Mouse (Mus musculus) left cerebral cortex, postnatal 14 days (tissue): ENCODE measurements around the gene Cd47. TPM values are rescaled to one million over a fixed set of nuclear protein-coding genes. Genes with fewer than 3 reads are reported as not detected.

Source experiments
- DNase-seq, 2 experiments: peaks; one replicate each; pipeline ENCODE4 v3.0.0; 2021 to 2022; ENCODE audit warnings: low spot score in 2 of 2, mixed read lengths in 1 of 2
- intact Hi-C: fragments of 180-260 bp; cut with DNase I; formaldehyde crosslinking; loops from one replicate; pipeline ENCODE4 v1.15.1; 2025
- total RNA-seq, 2 experiments: library from RNA; stranded (reverse); gene quantifications; 2 replicates each; pipeline ENCODE4 v1.2.3; 2021

Cd47 gene
- total RNA-seq, 2 experiments from 2014 or later: 281 to 288 TPM

DNA sequence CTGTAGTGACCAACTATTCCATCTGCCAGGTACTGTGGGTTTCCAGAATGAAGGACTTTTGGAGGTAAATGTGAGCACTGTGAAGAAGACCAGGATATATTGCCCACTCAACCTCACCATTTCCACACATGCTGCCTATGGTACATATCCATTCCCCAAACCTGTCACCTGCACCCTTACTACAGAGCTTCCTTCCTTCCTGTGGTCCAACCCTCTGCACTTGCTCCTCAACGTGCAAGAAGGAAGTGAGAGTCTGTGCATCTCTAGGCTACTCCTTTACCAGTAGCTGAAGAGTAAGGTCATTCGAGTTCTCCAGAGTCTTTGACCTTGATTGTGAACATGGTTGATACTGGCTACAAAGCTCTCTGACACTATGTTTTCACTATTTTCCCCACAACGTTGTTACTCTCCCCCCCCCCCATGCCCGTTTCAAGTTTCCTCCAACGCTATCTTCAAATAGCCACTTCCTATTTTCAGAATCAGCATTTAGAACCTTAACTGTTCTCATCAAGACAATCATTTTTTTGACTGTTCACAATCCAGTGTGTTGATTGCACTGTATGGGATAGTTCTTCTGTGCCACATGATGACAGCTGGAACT, 18.7 kb upstream of the Cd47 start:
- no peak for DNase-seq
- intact Hi-C loops: no loop called here

DNA sequence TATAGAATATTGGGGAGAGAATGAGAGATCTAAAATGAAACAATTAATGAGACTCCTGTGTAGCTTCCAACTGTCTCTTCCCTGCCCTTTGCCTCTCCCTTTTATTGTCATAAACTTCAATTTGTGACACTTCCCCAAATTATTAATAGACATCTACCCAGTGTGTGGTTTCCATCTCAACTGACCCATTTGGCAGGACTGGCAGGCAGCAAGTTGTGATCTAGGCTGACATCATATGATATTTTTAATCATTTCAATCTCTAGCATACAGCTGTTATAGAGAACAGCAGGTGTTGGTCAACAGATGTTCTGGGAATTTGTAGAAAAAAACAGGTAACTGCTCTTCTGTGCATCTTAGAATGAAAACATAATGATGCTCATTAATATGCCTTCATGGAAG, 17.0 kb upstream of the Cd47 start:
- intact Hi-C loops: no loop called here
- DNase-seq: no peak

DNA sequence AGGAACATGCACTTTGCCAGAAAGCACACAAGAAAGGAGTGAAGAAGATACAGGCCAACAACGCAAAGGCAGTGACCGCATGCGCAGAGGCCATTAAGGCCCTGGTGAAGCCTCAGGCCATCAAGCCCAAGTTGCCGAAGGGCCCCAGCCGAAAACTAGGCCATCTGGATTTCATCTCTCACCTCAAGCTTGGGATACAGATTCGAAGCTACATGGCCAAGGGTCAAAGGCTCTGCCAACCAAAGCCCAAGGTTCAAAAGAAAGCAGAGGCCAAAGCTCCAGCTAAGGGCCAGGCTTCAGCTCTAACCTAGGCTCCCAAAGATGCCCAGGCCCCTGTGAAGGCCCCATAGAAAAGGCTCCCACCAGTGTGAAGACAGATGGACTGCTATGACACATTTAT, 14.2 kb upstream of the Cd47 start:
- intact Hi-C loops: no loop called here
- no peak for DNase-seq

DNA sequence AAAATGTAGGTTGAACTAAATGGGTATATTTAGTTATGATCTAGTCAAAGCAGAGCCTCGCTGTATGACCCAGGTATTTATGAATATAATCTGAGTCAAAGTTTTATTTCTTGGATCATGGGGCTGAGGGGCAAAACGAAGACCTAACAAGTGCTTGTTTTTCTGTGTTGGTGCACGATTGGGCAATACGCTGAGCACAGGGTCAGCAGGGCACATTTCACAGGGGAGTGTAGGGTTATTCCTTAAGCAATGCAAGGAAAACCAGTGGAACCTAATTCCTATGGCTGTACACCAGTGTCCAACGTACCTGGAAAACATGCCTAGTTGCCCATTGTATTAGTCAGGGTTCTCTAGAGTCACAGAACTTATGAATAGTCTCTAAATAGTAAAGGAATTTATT, 12.6 kb upstream of the Cd47 start:
- intact Hi-C loops: no loop called here
- no peak for DNase-seq

DNA sequence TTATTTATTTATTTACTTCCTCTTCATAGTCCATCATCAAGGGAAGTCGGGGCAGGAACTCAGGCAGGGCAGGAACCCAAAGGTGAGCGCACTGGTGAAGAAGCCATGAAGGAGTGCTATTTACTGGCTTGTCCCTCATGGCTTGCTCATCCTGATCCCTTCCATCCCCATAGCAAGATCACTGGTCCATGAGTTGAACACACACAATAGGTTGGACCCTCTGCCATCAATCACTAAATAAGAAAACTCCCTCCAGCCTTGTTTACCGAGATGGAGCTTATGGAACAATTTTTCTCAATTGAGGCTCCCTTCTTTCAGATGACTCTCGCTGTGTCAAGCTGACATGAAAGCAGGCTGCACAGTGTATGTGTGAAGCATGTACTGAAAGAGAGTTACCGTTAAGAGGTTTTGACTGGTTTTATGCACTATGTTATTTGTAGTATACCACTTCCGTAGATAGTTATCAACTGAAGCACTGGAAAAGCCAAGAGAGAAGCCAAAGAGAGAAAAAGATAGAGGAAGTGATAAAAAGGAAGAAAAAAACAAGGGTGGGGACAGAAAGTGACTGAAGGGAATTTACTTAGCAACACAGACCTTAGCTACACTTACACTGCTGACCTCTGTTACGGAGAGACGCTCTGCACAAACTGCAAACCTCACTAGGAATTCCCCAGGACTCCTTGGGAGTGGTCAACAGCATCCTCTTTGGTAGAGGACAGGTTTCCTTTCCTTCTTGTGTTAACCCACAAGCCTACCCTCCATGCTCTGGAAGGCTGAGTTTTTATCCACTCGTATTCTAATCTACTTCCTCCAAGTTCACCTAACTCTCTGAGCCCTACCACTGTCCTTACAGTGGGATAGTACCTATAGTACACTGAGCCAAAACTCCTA, 9.5 kb upstream of the Cd47 start:
- intact Hi-C loops: no loop called here

DNA sequence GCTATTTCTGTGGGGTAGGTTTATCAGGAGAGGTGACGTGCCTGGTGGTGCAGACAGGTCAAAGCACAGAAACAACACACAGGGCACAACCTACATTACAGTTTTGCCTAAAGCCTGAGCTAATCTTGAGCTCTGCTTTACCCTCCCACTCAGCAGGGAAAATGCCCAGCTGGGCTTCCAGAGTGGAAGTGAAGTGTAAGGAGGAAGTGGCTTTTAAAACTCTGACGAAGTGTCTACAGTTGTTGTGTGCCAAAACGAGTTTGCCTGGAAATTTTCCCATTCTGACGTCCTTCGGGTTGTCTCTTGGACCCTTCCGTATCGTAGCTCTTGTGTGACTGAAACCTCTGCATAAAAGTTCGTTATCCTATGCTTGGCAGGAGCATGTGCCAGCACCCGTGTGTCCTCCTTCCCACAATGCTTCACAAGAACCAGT, 7.9 kb upstream of the Cd47 start:
- peak in 1 of 2 experiments; percentile 28 for DNase-seq
- intact Hi-C loops: no loop called here

More for the DNA sequence above, 9.5 kb upstream of the Cd47 start:
- no peak for DNase-seq

DNA sequence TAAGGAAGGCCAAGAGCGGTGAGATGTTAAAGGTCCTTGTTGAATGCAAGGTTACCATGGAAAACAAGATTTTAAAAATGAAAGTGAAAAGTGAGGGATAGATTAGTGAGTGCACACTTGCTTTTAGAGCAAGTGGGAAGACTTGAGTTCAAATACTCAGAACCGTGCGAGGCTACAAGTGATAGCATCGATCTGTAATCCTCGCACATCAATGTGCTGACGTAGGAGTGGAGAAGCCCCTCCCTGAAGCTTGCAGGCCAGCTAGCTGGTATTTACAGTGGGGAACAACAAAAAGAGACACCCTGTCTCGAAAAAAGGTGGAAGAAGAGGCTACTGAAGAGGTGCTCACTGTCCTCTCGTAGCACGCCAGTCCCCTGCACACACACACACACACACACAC, 6.7 kb upstream of the Cd47 start:
- intact Hi-C loops: no loop called here
- no peak for DNase-seq

DNA sequence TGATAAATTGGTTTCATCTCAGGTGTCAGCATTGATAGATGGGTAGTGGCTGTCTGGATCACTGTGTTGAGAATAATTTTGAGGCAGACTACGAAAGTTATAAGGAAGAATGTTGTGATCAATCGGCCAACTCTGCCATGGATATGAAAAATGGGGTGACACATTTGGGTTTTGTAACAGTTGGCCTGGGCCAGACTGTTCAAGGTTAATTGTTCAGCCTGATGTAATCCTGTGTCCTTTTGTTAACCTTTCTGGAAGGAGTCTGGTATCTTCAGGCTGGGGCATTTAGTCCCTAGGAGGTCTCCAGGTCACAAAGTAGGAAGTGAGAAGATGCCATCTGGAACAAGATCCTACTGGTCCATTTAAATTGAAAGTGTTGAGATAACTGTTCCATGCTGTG, 4.1 kb upstream of the Cd47 start:
- intact Hi-C loops: no loop called here
- no peak for DNase-seq

DNA sequence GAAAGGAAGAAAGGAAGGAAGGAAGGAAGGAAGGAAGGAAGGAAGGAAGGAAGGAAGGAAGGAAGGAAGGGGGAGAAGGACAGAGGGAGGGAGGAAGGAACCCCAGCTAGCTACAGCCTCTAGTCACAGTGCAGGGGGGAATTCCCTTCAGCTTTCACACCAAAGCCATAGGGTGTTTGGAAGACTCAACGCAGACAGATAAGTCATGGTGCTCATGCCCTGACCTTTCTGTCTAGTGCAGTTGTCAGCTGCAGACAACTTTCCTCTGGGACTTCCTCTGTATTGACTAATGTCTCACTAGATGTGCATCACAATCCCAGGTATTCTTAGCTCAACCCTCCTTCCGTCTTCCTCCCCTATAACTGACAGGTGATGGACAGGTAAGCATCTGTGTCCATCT, 3.4 kb upstream of the Cd47 start:
- intact Hi-C loops: no loop called here
- DNase-seq: no peak

DNA sequence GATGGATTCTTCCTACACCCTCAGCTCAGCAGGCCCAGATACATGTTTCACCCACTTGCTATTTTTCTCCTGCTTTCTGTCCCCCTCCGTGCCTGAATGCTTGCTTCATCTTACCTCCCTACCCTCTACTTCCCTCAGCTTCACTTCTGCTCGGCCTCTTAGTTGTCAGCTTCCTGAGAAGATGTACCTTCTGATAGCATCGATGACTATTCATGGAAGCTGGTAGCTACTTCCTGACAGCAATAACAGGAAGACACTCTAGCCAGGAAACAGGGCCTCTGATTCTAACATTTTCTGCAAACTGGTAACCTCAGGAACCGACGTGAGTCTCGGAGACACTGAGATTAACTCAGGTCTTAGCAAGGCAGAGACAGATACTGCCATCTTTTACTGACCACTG, 1.5 kb upstream of the Cd47 start:
- intact Hi-C loops: no loop called here
- no peak for DNase-seq

DNA sequence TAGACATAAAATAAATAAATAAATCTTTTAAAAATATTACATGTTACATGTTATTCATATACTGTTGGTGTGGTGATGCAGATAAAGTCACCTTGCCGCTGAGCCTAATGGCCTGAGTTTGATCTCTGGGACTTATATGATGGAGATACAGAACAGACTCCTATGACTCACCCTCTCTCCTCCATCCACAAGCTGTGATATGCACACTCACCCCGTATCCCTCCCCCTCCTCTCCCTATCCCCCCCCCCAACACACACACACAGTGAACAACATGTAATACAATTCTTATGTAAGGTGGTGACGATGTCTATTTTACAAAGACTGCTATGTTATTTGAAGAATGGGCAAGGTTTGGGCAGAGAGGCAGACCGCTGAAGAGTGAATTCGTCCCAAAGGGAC, 663 bp downstream of the Cd47 start:
- no peak for DNase-seq
- intact Hi-C loops: no loop called here

DNA sequence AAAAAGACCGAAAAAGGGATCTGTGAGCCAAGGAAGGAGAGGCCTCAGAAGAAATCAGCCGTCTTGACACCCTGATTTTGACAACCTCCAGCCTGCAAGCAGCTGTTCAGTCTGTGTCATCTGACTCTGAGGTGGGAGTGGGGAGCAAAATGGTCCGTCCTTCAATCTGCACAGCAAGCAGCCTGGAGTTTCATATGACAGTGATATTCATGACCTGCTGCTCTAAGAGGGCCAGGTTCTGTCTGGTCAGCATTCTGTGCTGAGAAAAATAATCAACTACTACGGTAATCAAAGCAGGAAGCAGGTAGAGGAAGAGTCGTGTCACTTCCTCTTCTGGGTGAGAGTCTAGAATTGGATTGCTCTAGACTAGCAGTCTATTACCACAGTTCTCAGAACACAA, 1.1 kb downstream of the Cd47 start:
- intact Hi-C loops: no loop called here

DNA sequence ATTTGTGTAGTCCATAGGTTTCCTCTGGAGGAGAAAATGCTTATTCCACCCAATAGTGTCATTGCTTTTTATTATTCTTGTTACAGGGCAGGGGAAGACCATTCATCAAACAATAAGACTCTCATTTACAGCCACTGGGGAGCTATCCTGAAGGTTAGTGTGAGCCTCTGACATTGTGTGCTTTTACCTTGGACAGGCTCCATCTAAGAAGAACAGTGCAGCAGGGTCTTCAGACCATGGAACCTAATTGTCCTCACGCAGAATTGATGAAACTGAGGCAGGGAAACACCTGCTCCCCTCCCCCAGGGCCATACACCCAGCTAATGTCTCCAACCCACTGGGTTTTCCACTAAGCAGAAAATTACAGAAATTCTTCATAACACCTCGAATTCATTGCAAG, 2.7 kb downstream of the Cd47 start:
- DNase-seq: no peak
- intact Hi-C loops: no loop called here

More for the DNA sequence above, 1.1 kb downstream of the Cd47 start:
- DNase-seq: no peak

DNA sequence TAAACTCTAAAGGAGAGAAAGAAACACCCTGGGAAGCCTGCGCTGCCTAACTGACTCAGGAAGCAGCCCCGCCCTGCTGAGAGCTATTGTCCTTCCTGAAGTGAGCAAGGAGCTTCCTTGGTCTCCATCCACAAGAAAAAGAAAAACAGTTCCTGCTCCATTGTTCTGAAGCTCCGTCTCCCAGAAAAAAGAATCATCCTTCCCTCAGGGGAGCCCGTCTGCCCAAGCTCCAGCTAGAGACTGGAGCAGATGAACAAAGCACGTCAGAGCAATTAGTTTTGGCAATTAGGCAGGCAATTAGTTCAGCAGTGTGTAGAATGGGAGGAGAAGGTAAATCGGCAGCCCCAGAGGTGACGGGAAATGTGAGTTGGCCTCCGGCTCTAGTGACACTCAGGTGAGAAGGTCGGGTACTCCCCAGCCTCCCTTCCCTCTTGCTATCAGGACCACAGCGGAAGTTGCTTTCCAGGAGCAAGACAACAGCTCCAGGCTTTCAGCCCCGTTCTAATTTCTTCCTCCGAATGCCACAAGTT, 3.7 kb downstream of the Cd47 start:
- intact Hi-C loops: no loop called here

DNA sequence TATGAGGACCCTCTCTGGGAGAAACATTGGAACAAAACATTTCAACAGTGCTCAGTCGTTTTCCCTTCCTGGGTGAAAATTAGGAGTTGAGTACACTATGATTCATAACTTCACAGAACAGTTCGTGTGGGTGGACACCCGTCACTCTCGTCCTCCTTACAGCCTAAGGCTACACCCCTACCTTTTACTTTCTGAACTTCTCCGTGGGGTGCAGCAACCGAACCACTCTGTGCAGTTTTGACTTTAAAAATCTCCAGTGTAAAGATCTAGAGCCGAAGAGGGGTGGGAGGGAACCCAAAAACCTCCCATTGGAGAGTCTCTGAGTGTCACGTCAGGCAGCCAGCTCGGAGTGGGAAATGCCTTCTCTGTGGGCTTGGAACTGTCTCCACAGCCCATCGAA, 6.6 kb downstream of the Cd47 start:
- intact Hi-C loops: no loop called here
- no peak for DNase-seq

More for the DNA sequence above, 3.7 kb downstream of the Cd47 start:
- DNase-seq: no peak

DNA sequence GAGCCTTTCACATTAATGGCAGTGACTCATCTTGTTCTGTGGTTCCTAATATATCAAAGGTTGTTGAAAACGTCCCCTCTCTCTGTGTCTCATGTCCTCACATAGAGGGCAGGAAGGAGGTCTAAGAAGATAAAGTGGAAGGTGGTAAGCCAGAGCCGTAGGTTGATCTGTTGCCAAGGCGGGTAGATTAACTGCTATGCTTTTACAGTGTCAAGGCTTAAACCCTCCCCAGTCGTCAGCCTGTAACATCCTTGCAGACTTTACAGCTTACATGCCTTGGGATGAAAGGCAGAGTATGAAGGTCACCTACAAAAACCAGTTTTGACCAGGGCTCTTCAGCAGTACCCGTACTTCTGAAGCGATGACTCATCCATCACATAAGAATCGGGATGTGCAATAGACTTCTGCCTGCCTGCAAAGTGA, 7.1 kb downstream of the Cd47 start:
- intact Hi-C loops: no loop called here
- no peak for DNase-seq

DNA sequence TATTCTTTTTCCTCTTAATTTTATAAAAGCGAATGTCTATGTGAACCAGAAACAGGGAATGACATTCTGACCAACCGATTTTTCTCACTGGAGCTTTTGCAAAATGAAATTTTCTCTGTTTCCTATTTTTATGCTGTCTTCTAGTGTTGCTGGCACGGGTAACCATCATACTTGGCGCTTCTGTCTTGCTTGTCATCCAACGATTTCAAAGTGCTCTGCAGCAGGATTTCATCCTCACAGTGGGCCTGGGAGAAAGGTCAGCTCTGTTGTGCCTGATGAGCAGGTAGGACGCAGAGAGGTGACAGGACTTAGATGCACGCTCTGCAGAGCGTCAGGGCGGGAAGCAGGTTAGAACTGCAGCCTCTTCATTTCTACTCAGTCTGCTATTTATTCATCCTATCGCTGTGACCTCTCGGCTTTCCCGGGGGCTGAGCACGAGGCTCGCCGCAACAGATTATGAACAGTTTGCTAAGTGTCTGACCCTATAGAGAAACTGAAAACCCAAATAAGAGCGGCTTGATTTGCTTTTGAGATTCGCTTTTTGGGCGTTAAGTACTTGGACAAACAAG, 7.6 kb downstream of the Cd47 start:
- intact Hi-C loops: no loop called here
- DNase-seq: peak; percentile 28 to 51

DNA sequence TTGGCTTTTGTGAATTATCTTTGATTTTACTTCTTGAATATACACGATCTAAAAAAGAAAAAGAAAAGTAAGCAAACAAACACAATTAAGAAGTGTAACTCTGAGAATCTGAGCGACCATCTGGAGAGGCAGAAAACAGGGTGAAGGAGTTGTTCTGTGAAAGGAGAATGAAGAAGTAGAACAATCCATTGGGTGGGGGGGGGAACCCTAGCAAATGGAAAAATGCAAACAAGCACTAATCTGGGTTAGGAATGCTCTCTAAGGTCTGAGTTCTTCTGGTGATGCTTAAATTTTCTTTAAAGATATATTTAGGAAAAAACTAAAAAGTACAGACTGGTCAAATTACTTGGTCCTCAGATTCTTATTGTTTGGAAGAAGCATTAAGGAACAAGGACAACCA, 11.6 kb downstream of the Cd47 start:
- no peak for DNase-seq
- intact Hi-C loops: no loop called here

DNA sequence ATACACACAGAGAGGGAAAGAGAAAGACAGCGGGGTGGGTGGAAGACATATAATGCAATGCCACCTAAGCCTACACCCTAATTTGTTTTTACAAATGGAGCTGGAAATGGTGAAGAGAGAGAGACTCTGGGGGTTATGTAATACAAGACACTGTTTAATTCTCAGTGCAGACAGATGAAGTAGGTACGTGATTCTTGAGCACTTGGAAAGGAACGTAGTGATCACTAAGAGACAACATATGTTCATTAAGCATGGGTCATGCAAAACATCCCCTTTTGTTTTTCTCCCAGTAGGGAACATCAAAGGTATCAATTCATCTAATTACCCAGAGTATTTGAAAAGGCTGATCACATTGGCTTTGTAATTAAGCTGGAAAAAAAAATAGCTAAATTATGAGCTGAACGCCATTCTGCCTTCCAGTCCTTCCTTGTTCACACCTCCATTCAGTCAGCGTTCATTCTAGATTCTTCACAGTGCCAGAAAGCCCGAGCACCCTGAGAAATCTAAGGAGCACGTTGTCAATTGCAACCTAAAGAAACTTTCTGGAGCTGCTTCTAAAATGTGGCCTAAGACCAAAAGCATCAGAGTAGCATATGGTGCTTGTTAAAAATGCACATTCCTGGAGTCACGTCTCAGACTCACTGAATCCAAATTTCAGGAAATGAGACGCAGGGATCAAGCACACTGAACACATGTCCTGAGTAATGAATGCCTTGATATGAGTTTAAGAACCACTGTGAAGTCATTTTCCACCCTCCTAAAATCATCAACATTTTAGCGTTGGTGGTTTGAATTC, 12.7 kb downstream of the Cd47 start:
- intact Hi-C loops: no loop called here
- DNase-seq: no peak

DNA sequence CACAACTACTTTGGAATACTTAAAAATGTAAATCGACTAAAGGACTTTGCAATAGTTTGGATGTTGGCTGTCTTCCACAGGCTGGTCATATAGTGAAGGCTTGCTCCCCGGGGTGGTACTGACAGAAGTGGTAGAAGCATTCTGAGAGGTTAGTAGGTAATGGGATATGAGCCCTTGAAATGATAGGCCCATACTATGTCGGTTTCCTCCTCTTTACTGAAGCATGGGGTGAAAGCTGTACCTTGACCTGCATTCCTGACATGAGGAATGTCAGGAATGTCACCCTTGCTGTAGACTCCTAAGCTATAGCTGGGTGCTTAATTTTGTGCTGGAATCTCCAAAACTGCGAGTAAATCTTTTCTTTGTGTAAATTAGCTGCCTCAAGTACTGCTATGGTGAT, 14.1 kb downstream of the Cd47 start:
- DNase-seq: no peak
- intact Hi-C loops: no loop called here
